Mouse (Mus musculus) liver, postnatal 0 days (tissue): Measurements from ENCODE around the gene Gbp8.

Source experiments
- CTCF ChIP-seq: sonication (generic); IDR thresholded peaks from 2 replicates; pipeline ENCODE4 v1.5.1; 2016; ENCODE audit warnings: antibody characterized with exemption, low read depth
- EP300 ChIP-seq: IDR thresholded peaks from 2 replicates; pipeline ENCODE4 v1.6.1; 2016; ENCODE audit warnings: antibody characterized with exemption, low read depth, mild to moderate bottlenecking

GRCm38 (mm10) chr5:105154049-105154448 lies 14.7 kb upstream of the Gbp8 start:
- no peak for TF ChIP-seq CTCF
- TF ChIP-seq EP300: no peak
